Mouse (Mus musculus) MEL-GATA-1-ER (cell line): ENCODE data around the gene Mmp2.
A peak's percentile ranks its signal among the peaks of the same experiment; 100 is the strongest.
"Not testable (repeated sequence)": the region's sequence is repeated elsewhere in the genome, so short reads cannot be mapped to it uniquely, and the experiment has no call there.

ENCODE experiments used
- DNase-seq: peaks from one replicate; pipeline ENCODE4 v3.0.0-alpha.2; 2012; ENCODE audit warnings: low read depth; ENCODE audit errors: extremely low read depth

Gene Mmp2

GRCm38 (mm10) chr8:92827243-92828034 is at the start of gene Mmp2:
TSS of gene Mmp2 (plus strand) at chr8:92827291.
- no peak for DNase-seq

GRCm38 (mm10) chr8:92780976-92781375 is 46.1 kb upstream of the Mmp2 start:
- no peak for DNase-seq

- DNase-seq = no peak
Observed at GRCm38 (mm10) chr8:92783906-92784610, 43.0 kb upstream of the Mmp2 start.

- DNase-seq = no peak
Observed at GRCm38 (mm10) chr8:92790835-92791234, 36.3 kb upstream of the Mmp2 start.

GRCm38 (mm10) chr8:92791999-92792398 is 35.1 kb upstream of the Mmp2 start:
- DNase-seq = not testable (repeated sequence)

- DNase-seq = no peak
Observed at GRCm38 (mm10) chr8:92793852-92794580, 33.1 kb upstream of the Mmp2 start.

GRCm38 (mm10) chr8:92797527-92797931 is 29.6 kb upstream of the Mmp2 start:
- no peak for DNase-seq

GRCm38 (mm10) chr8:92799406-92799805 is 27.7 kb upstream of the Mmp2 start:
- no peak for DNase-seq

GRCm38 (mm10) chr8:92801231-92801630 is 25.9 kb upstream of the Mmp2 start:
- DNase-seq = no peak

- DNase-seq = no peak
Observed at GRCm38 (mm10) chr8:92802591-92802990, 24.5 kb upstream of the Mmp2 start.

GRCm38 (mm10) chr8:92812773-92813172 is 14.3 kb upstream of the Mmp2 start:
- no peak for DNase-seq

- no peak for DNase-seq
Observed at GRCm38 (mm10) chr8:92815661-92816060, 11.4 kb upstream of the Mmp2 start.

- DNase-seq = peak; percentile 36
Observed at GRCm38 (mm10) chr8:92817928-92818818, 8.9 kb upstream of the Mmp2 start.

- DNase-seq = no peak
Observed at GRCm38 (mm10) chr8:92821151-92821550, 5.9 kb upstream of the Mmp2 start.

GRCm38 (mm10) chr8:92822386-92822785 is 4.7 kb upstream of the Mmp2 start:
- no peak for DNase-seq

GRCm38 (mm10) chr8:92825991-92826390 is 1.1 kb upstream of the Mmp2 start:
- no peak for DNase-seq

GRCm38 (mm10) chr8:92828251-92828743 is 1.2 kb downstream of the Mmp2 start:
- no peak for DNase-seq

- DNase-seq = no peak
Observed at GRCm38 (mm10) chr8:92834065-92834731, 7.1 kb downstream of the Mmp2 start.

GRCm38 (mm10) chr8:92834786-92835500 is 7.9 kb downstream of the Mmp2 start:
- no peak for DNase-seq

GRCm38 (mm10) chr8:92835901-92836300 is 8.8 kb downstream of the Mmp2 start:
- DNase-seq = no peak
